9 mouse cellular contexts compared by ENCODE assay signal in genomic region chr8:109780548-109780947, GRCm38 (mm10). TPM values are rescaled to one million over a fixed set of nuclear protein-coding genes. Genes with fewer than 3 reads are reported as not detected.
DNase-seq lines count a peak whose midpoint lies in the region; ATAC-seq and TF ChIP-seq lines count a peak whose summit lies in the region.
"Had no signal": no experiment of that assay in that cellular context is flagged by ENCODE, and none has a peak within 500 bp of the region (broad histone marks: within the 10 kb centered on the region; RNA-seq: fewer than 3 reads in every experiment).

No protein-coding gene starts in this region.

- no peak for DNase-seq in heart, postnatal 4 days
- no peak for DNase-seq in ES-E14 (ENCODE audit: low read depth, low spot score)
- no peak for DNase-seq in cerebellum, adult 8-10 months
- no peak for DNase-seq in left cerebral cortex, adult 11 months (ENCODE audit: low spot score)
- DNase-seq: adrenal gland, postnatal 14 days had no signal

- no peaks in the 10 kb centered on the region for H3K36me3 ChIP-seq in heart, embryonic 13.5 days
- H3K36me3 ChIP-seq in ES-E14 (ENCODE audit: control insufficient read depth, insufficient read depth, low read length, poor library complexity, severe bottlenecking) = no peaks in the 10 kb centered on the region
- no peaks in the 10 kb centered on the region for H3K36me3 ChIP-seq in forebrain, embryonic 13.5 days (ENCODE audit: poor library complexity, severe bottlenecking)
- no peaks in the 10 kb centered on the region for H3K36me3 ChIP-seq in liver, embryonic 16.5 days (ENCODE audit: control insufficient read depth, insufficient read depth)

- ATAC-seq in heart, embryonic 13.5 days (ENCODE audit: extremely low read depth, insufficient number of reproducible peaks, low FRiP score, low TSS enrichment) = no peak
- ATAC-seq in forebrain, embryonic 13.5 days = no peak
- ATAC-seq in liver, embryonic 16.5 days (ENCODE audit: low read depth) = no peak
- ATAC-seq in inflammation-experienced regulatory T-cells, adult 6 months = no peak

- no peak overlapping the region for H3K27ac ChIP-seq in heart, embryonic 13.5 days (replicated peaks)
- H3K27ac ChIP-seq in ES-E14 (ENCODE audit: insufficient read depth, low read depth, low read length, poor library complexity, severe bottlenecking) = no peak overlapping the region
- H3K27ac ChIP-seq in forebrain, embryonic 13.5 days = no peak overlapping the region
- H3K27ac ChIP-seq in liver, embryonic 16.5 days (ENCODE audit: low read length) = no peak overlapping the region; the same call in 1 of the 2 replicates

- H3K4me3 ChIP-seq in heart, embryonic 13.5 days = peak overlapping the region; percentile 95
- H3K4me3 ChIP-seq in ES-E14 (ENCODE audit: insufficient read depth in 1 of 2, low read depth in 1 of 2, low read length in 2 of 2, poor library complexity in 1 of 2, severe bottlenecking in 1 of 2) = no peak overlapping the region
- H3K4me3 ChIP-seq in forebrain, embryonic 13.5 days = no peak overlapping the region
- H3K4me3 ChIP-seq in liver, embryonic 16.5 days (ENCODE audit: low read depth, low read length) = peak overlapping the region; percentile 74

- no peaks in the 10 kb centered on the region for H3K9me3 ChIP-seq in heart, embryonic 13.5 days
- no peaks in the 10 kb centered on the region for H3K9me3 ChIP-seq in ES-E14 (ENCODE audit: control insufficient read depth, insufficient read depth, low read depth, low read length)
- no peaks in the 10 kb centered on the region for H3K9me3 ChIP-seq in forebrain, embryonic 13.5 days (replicated peaks)
- no peaks in the 10 kb centered on the region for H3K9me3 ChIP-seq in liver, embryonic 16.5 days (replicated peaks; ENCODE audit: control insufficient read depth, low read length)

- in situ Hi-C loops in ES-E14 (cut with MboI; ENCODE audit: low sequenced_read_pairs in 2 of 2, unreplicated experiment in 2 of 2) = no loop called here

- H3K9ac ChIP-seq in heart, embryonic 13.5 days = peak overlapping the region; percentile 95
- H3K9ac ChIP-seq in ES-E14 (ENCODE audit: insufficient read depth, low read depth, low read length, poor library complexity, severe bottlenecking) = peak overlapping the region; percentile 11; the same call in 1 of the 2 replicates
- H3K9ac ChIP-seq in forebrain, embryonic 13.5 days = no peak overlapping the region
- no peak overlapping the region for H3K9ac ChIP-seq in liver, embryonic 16.5 days (ENCODE audit: low read depth, low read length)

- H3K27me3 ChIP-seq in heart, embryonic 13.5 days (replicated peaks) = peaks cover 14% of the 10 kb centered on the region
- H3K27me3 ChIP-seq in forebrain, embryonic 13.5 days = 0 out of 2 replicates have a peak, but pooled peaks cover 7% of the 10 kb centered on the region
- H3K27me3 ChIP-seq in liver, embryonic 16.5 days (ENCODE audit: control insufficient read depth, insufficient read depth, low read depth, low read length) = no peaks in the 10 kb centered on the region; the same call in 1 of the 2 replicates

- peak overlapping the region; percentile 89 for H3K4me2 ChIP-seq in heart, embryonic 13.5 days
- peak overlapping the region; percentile 91 for H3K4me2 ChIP-seq in forebrain, embryonic 13.5 days
- peak overlapping the region; percentile 95; the same call in 1 of the 2 replicates for H3K4me2 ChIP-seq in liver, embryonic 16.5 days (ENCODE audit: low read depth, low read length)

- peaks cover 32% of the 10 kb centered on the region for H3K4me1 ChIP-seq in heart, embryonic 13.5 days
- H3K4me1 ChIP-seq in ES-E14 (ENCODE audit: control insufficient read depth in 2 of 2, insufficient read depth in 2 of 2, low read length in 2 of 2, poor library complexity in 1 of 2) = peaks cover 0 to 5% of the 10 kb centered on the region in 2 experiments; a peak in 1 of 4 replicates
- H3K4me1 ChIP-seq in forebrain, embryonic 13.5 days = peaks cover 17% of the 10 kb centered on the region
- H3K4me1 ChIP-seq in liver, embryonic 16.5 days (ENCODE audit: control insufficient read depth, low read depth, low read length) = peaks cover 16% of the 10 kb centered on the region

- 30% methylated on average over 4 of the region's 4 CpGs for WGBS in heart, embryonic 13.5 days
- 72% methylated on average over 4 of the region's 4 CpGs for WGBS in forebrain, embryonic 13.5 days
- 21% methylated on average over 4 of the region's 4 CpGs for WGBS in liver, embryonic 16.5 days (ENCODE audit: insufficient replicate concordance)

TF ChIP-seq in ES-E14, 5 proteins besides CTCF, POLR2A, EP300 and RAD21:
- TF ChIP-seq ZNF384 (IDR thresholded peaks at IDR 0.05; ENCODE audit: low read depth, low read length) (no peak), ZC3H11A (IDR thresholded peaks at IDR 0.05; ENCODE audit: borderline replicate concordance, low read depth, low read length) (no peak)
TF ChIP-seq in ES-E14: peak in this region for 0.

RNA-seq across cellular contexts. Expression of gene Ap1g1, which starts 2.2 kb away (rescaled TPM):
- polyA plus RNA-seq in heart, embryonic 13.5 days (2015; fragmentation: Nextera tagmentation; extraction: Ambion mirVana) = 26.5 and 26.6 TPM in 2 replicates
- total RNA-seq in heart, postnatal 4 days (2021) = 10 to 100 TPM; 51.8 to 55.9 TPM
- 31.3 and 51.4 TPM in 2 replicates for total RNA-seq in ES-E14 (2012; rRNA removed)
- 45.7 and 50.6 TPM in 2 replicates for polyA plus RNA-seq in forebrain, embryonic 13.5 days (2015; fragmentation: Nextera tagmentation; extraction: Ambion mirVana)
- 16.6 and 19.4 TPM in 2 replicates for polyA plus RNA-seq in liver, embryonic 16.5 days (2015; fragmentation: Nextera tagmentation; extraction: Ambion mirVana)
- 10 to 100 TPM; 30.6 to 35.3 (median 31.2) TPM for polyA plus RNA-seq in inflammation-experienced regulatory T-cells, adult 6 months (2017; shearing (Covaris generic))

RNA-seq across cellular contexts. Expression of gene Atxn1l, which starts 43.0 kb away (rescaled TPM):
- polyA plus RNA-seq in heart, embryonic 13.5 days (2015; fragmentation: Nextera tagmentation; extraction: Ambion mirVana) = 4.3 and 4.4 TPM in 2 replicates
- 10 to 100 TPM; 33.6 to 34.4 TPM for total RNA-seq in heart, postnatal 4 days (2021)
- total RNA-seq in ES-E14 (2012; rRNA removed) = 12.3 and 13.2 TPM in 2 replicates
- 4.0 and 4.6 TPM in 2 replicates for polyA plus RNA-seq in forebrain, embryonic 13.5 days (2015; fragmentation: Nextera tagmentation; extraction: Ambion mirVana)
- polyA plus RNA-seq in liver, embryonic 16.5 days (2015; fragmentation: Nextera tagmentation; extraction: Ambion mirVana) = 2.8 and 3.2 TPM in 2 replicates
- 1 to 10 TPM; 3.0 to 4.6 (median 3.2) TPM for polyA plus RNA-seq in inflammation-experienced regulatory T-cells, adult 6 months (2017; shearing (Covaris generic))

Comparison
In these comparisons a context has a peak if more than half of its experiments do, and no peak if none do; other contexts are left out.
1. H3K4me3 ChIP-seq: peak in heart, embryonic 13.5 days (single experiment) and liver, embryonic 16.5 days (single experiment); none in ES-E14 (0 of 2) and forebrain, embryonic 13.5 days (single experiment).
2. H3K9ac ChIP-seq: peak in heart, embryonic 13.5 days (single experiment) and ES-E14 (single experiment); none in forebrain, embryonic 13.5 days (single experiment) and liver, embryonic 16.5 days (single experiment).
3. Peak in every context shown above with its lines, with median percentiles within 50 percentile points of each other: H3K4me2 ChIP-seq.